Comparison of ENCODE assay signal across 8 mouse cellular contexts in genomic region chr1:190169911-190170818, GRCm38 (mm10). TPM values are rescaled to one million over a fixed set of nuclear protein-coding genes. Genes with fewer than 3 reads are reported as not detected.
DNase-seq lines count a peak whose midpoint lies in the region; ATAC-seq and TF ChIP-seq lines count a peak whose summit lies in the region.

Gene Prox1 (minus strand): TSS chr1:190170714.

- DNase-seq in ES-E14 (ENCODE audit: low read depth, low spot score), result peak; percentile 59
- DNase-seq in forebrain, embryonic 14.5 days (ENCODE audit: low spot score), result peak; percentile 95
- DNase-seq in heart, postnatal 14 days, result peak; percentile 73 to 76
- peak; percentile 75 to 87 for DNase-seq in kidney, postnatal 25 days
- peak; percentile 89 for DNase-seq in neural tube, embryonic 11.5 days (ENCODE audit: low spot score)
- no peak for DNase-seq in T-cell, adult 2 months (ENCODE audit: low spot score)

- H3K4me3 ChIP-seq in ES-E14 (ENCODE audit: insufficient read depth in 1 of 2, low read depth in 1 of 2, low read length in 2 of 2, poor library complexity in 1 of 2, severe bottlenecking in 1 of 2), result peak within 1 kb of the TSS; percentile 67 to 73
- peak within 1 kb of the TSS; percentile 57 for H3K4me3 ChIP-seq in brown adipose tissue, adult 24 weeks (ENCODE audit: insufficient read depth, low read depth, low read length)
- peak within 1 kb of the TSS; percentile 58 for H3K4me3 ChIP-seq in forebrain, embryonic 14.5 days (ENCODE audit: low read depth, low read length)
- peak within 1 kb of the TSS; percentile 62 for H3K4me3 ChIP-seq in liver, embryonic 12.5 days
- peak within 1 kb of the TSS; percentile 59 for H3K4me3 ChIP-seq in neural tube, embryonic 11.5 days (ENCODE audit: low read depth, low read length)

- H3K4me1 ChIP-seq in ES-E14 (ENCODE audit: control insufficient read depth in 2 of 2, insufficient read depth in 2 of 2, low read length in 2 of 2, poor library complexity in 1 of 2), result peaks cover 0 to 2% of the 10 kb centered on the region in 2 experiments; a peak in 1 of 4 replicates
- H3K4me1 ChIP-seq in brown adipose tissue, adult 24 weeks (ENCODE audit: control insufficient read depth, insufficient read depth, insufficient read length, low read length), result peaks cover 3% of the 10 kb centered on the region
- H3K4me1 ChIP-seq in forebrain, embryonic 14.5 days (ENCODE audit: control insufficient read depth, insufficient read depth, low read length), result peaks cover 10% of the 10 kb centered on the region
- peaks cover 49% of the 10 kb centered on the region for H3K4me1 ChIP-seq in liver, embryonic 12.5 days
- H3K4me1 ChIP-seq in neural tube, embryonic 11.5 days (ENCODE audit: control insufficient read depth, insufficient read depth, low read length), result peaks cover 28% of the 10 kb centered on the region

- H3K36me3 ChIP-seq in ES-E14 (ENCODE audit: control insufficient read depth, insufficient read depth, low read length, poor library complexity, severe bottlenecking), result no peaks in the 10 kb centered on the region
- H3K36me3 ChIP-seq in forebrain, embryonic 14.5 days (ENCODE audit: control insufficient read depth, insufficient read depth, low read length), result no peaks in the 10 kb centered on the region
- no peaks in the 10 kb centered on the region for H3K36me3 ChIP-seq in liver, embryonic 12.5 days
- no peaks in the 10 kb centered on the region for H3K36me3 ChIP-seq in neural tube, embryonic 11.5 days (ENCODE audit: control insufficient read depth, insufficient read depth, low read length)

- H3K9ac ChIP-seq in ES-E14 (ENCODE audit: insufficient read depth, low read depth, low read length, poor library complexity, severe bottlenecking), result no peak within 1 kb of the TSS
- H3K9ac ChIP-seq in forebrain, embryonic 14.5 days (ENCODE audit: low read length), result peak within 1 kb of the TSS; percentile 80
- H3K9ac ChIP-seq in liver, embryonic 12.5 days, result peak within 1 kb of the TSS; percentile 63
- H3K9ac ChIP-seq in neural tube, embryonic 11.5 days (ENCODE audit: low read length), result peak within 1 kb of the TSS; percentile 81

- in situ Hi-C loops in ES-E14 (cut with MboI; ENCODE audit: low sequenced_read_pairs in 2 of 2, unreplicated experiment in 2 of 2), result loop anchor here (10.0 to 25.0 kb wide), 2 partner anchors 433 to 445 kb away; partner anchors contain the start of gene Ptpn14 (in 2 of the 2)

- WGBS in forebrain, embryonic 14.5 days, result under 1% methylated on average over 62 of the region's 62 CpGs
- under 1% methylated on average over 62 of the region's 62 CpGs for WGBS in liver, embryonic 12.5 days (ENCODE audit: insufficient replicate concordance)
- under 1% methylated on average over 55 of the region's 62 CpGs for WGBS in neural tube, embryonic 11.5 days

- peaks cover 26% of the 10 kb centered on the region for H3K27me3 ChIP-seq in forebrain, embryonic 14.5 days (replicated peaks; ENCODE audit: control insufficient read depth, insufficient read depth, low read length)
- H3K27me3 ChIP-seq in liver, embryonic 12.5 days (replicated peaks), result peaks cover 81% of the 10 kb centered on the region
- peaks cover 21% of the 10 kb centered on the region for H3K27me3 ChIP-seq in neural tube, embryonic 11.5 days (ENCODE audit: control insufficient read depth, insufficient read depth, low read length)

- H3K9me3 ChIP-seq in ES-E14 (ENCODE audit: control insufficient read depth, insufficient read depth, low read depth, low read length), result no peaks in the 10 kb centered on the region
- H3K9me3 ChIP-seq in forebrain, embryonic 14.5 days (replicated peaks; ENCODE audit: control insufficient read depth, low read length), result no peaks in the 10 kb centered on the region
- H3K9me3 ChIP-seq in liver, embryonic 12.5 days (replicated peaks), result no peaks in the 10 kb centered on the region
- H3K9me3 ChIP-seq in neural tube, embryonic 11.5 days (ENCODE audit: control insufficient read depth, low read length), result no peaks in the 10 kb centered on the region

- H3K27ac ChIP-seq in ES-E14 (ENCODE audit: insufficient read depth, low read depth, low read length, poor library complexity, severe bottlenecking), result no peak within 1 kb of the TSS
- no peak within 1 kb of the TSS for H3K27ac ChIP-seq in brown adipose tissue, adult 24 weeks (replicated peaks; ENCODE audit: low read depth, low read length)
- peak within 1 kb of the TSS; percentile 82 for H3K27ac ChIP-seq in forebrain, embryonic 14.5 days (ENCODE audit: low read depth, low read length)
- H3K27ac ChIP-seq in liver, embryonic 12.5 days, result peak within 1 kb of the TSS; percentile 67
- peak within 1 kb of the TSS; percentile 87 for H3K27ac ChIP-seq in neural tube, embryonic 11.5 days (ENCODE audit: low read depth, low read length)

- peak; percentile 91 for ATAC-seq in forebrain, embryonic 14.5 days
- peak; percentile 38 for ATAC-seq in liver, embryonic 12.5 days
- ATAC-seq in neural tube, embryonic 11.5 days (ENCODE audit: insufficient read depth, low FRiP score, low TSS enrichment), result peak; percentile 81

- intact Hi-C loops in heart, postnatal 14 days (cut with DNase I), result loop anchor here (5.0 to 10.0 kb wide), 3 partner anchors 43 to 625 kb away; no protein-coding TSS in a partner anchor

- H3K4me2 ChIP-seq in forebrain, embryonic 14.5 days (ENCODE audit: low read length), result peak within 1 kb of the TSS; percentile 88
- H3K4me2 ChIP-seq in liver, embryonic 12.5 days, result peak within 1 kb of the TSS; percentile 73
- peak within 1 kb of the TSS; percentile 83 for H3K4me2 ChIP-seq in neural tube, embryonic 11.5 days (ENCODE audit: low read depth)

TF ChIP-seq in ES-E14, 5 proteins besides CTCF, POLR2A, EP300 and RAD21:
- TF ChIP-seq CHD2 (IDR thresholded peaks at IDR 0.05; ENCODE audit: low read depth, low read length), result no peak
- TF ChIP-seq HCFC1 (IDR thresholded peaks at IDR 0.05; ENCODE audit: borderline replicate concordance, insufficient read depth, low read length), result peak; percentile 38; the same call in 1 of the 2 replicates
- TF ChIP-seq MAFK (IDR thresholded peaks at IDR 0.05; ENCODE audit: insufficient read depth, low read depth, low read length), result no peak
- no peak for TF ChIP-seq ZC3H11A (IDR thresholded peaks at IDR 0.05; ENCODE audit: borderline replicate concordance, low read depth, low read length)
- no peak for TF ChIP-seq ZNF384 (IDR thresholded peaks at IDR 0.05; ENCODE audit: low read depth, low read length)
TF ChIP-seq in ES-E14: peak in this region for 1.

RNA-seq across cellular contexts. Expression of gene Prox1, which starts in this region (rescaled TPM):
- total RNA-seq in ES-E14 (2012; rRNA removed), result 0.11 and 0.18 TPM in 2 replicates
- 0.24 TPM in 1 of 2 replicates, not detected in the other for polyA plus RNA-seq in brown adipose tissue, adult 24 weeks (2012; ENCODE audit: insufficient read depth, insufficient read length, missing spikeins)
- 10.2 and 12.8 TPM in 2 replicates for polyA plus RNA-seq in forebrain, embryonic 14.5 days (2014; fragmentation: Nextera tagmentation; extraction: Ambion mirVana)
- total RNA-seq in heart, postnatal 14 days (2021), result 10 to 100 TPM; 39.5 to 43.6 TPM
- polyA plus RNA-seq in liver, embryonic 12.5 days (2016; fragmentation: Nextera tagmentation; extraction: Ambion mirVana), result 7.6 TPM in 2 replicates
- polyA plus RNA-seq in neural tube, embryonic 11.5 days (2014; fragmentation: Nextera tagmentation; extraction: Ambion mirVana), result 11.6 and 13.9 TPM in 2 replicates

Comparison
In these comparisons a context has a peak if more than half of its experiments do, and no peak if none do; other contexts are left out.
1. RNA of gene Prox1 (total RNA-seq): 39.5 to 43.6 TPM in heart, postnatal 14 days; 0.11 to 0.18 TPM in ES-E14; every median in the first group is over 10 times any median in the second.
2. Peak in DNase-seq and H3K4me3 ChIP-seq in ES-E14; RNA of the gene not detected or under 1 TPM.
3. H3K27ac ChIP-seq: peak in forebrain, embryonic 14.5 days (single experiment), liver, embryonic 12.5 days (single experiment) and neural tube, embryonic 11.5 days (single experiment); none in ES-E14 (single experiment) and brown adipose tissue, adult 24 weeks (single experiment).
4. ATAC-seq: peak in every context shown above with its lines; median percentile 91 in forebrain, embryonic 14.5 days; 81 in neural tube, embryonic 11.5 days; 38 in liver, embryonic 12.5 days.
5. Peak in every context shown above with its lines, with median percentiles within 50 percentile points of each other: H3K4me3 ChIP-seq and H3K4me2 ChIP-seq.